Mouse (Mus musculus) B cell, adult 2 months (primary cell): ENCODE results near the gene Il10rb.

Experiments
- DNase-seq, 2 experiments: peaks; one replicate each; pipeline ENCODE4 v3.0.0; 2022

The Il10rb gene

GRCm38 (mm10) chr16:91452363-91452896 lies 46.5 kb downstream of the Il10rb start:
- DNase-seq: no peak

DNA sequence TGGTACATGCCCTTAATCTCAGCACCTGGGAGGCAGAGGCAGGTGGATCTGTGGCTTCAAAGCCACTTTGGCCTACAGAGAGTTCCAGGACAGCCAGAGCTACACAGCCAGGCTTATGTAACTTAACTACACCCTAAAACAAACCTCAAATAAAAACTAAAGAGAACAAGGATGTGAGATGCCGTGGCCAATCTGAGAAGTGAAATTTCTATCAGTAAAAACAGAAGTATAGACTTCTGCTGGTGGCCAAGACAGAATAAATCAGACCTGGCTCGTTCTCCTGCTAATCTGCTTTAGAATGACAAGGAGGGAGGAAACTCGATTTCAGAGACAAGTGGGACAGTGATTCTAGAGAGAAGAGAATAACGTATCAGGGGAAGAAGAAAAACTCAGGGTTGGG lies 49.9 kb downstream of the Il10rb start:
- DNase-seq: peak in 1 of 2 experiments; percentile 39

- DNase-seq: peak; percentile 58 to 62
Observed at GRCm38 (mm10) chr16:91458301-91458746, 52.4 kb downstream of the Il10rb start.

DNA sequence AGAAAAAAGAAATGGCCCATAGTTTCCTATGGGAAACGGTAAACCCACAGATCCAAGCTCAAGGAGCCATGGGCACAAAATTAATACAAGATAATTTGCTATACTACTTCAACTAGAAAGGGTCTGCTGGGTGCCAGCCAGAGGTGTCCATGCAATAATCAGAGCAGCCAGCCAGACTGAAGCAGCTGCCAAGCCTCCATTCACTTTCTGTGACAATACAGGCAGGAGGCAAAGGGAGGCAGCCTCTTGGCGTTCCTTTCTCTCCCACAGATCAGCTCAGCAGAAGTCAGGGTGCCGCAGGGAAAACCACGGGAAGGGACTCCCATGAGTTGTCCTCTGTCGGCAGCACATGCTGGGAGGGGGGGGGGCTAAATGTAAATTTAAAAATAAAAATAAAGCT lies 53.0 kb downstream of the Il10rb start:
- DNase-seq: no peak

DNA sequence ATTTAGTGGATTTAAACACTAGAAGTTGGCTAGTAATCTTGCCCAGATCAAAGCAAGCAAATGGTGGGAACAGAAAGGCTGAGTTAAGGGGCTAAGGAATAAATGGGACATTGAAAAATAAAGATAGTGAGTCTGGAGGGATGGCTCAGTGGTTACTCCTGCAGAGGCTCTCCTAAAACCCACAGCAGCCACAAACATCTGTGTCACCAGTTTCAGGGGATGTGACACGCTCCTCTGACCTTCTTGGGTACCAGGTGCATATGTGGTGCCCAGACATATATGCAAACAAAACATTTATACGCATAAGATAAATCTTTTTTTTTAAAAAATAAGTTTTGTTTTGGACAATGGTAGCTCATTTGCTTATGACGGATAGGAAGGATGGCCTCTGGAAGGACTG lies 53.4 kb downstream of the Il10rb start:
- no peak for DNase-seq

DNA sequence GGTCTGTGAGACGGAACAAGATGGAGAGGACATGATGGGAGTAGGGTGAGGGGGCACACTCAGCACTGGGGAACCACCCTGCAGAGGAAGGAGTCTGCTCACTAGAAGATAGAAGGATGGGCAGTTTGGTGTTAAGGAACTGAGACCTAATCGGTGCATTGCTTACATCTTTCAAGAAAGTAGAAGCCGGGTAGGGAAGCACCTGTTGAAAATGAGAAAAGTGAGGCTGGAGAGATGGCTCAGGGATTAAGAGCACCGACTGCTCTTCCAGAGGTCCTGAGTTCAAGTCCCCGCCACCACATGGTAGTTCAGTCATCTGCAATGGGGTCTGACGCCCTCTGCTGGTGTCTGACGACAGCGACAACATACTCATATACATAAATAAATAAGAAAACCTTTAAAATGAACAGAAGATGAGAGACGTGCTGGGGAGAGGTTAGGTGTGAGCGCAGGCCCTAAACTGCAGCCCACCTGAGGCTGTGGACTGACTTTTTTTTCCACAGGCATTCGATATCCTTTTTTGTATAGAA lies 53.9 kb downstream of the Il10rb start:
- peak; percentile 71 to 74 for DNase-seq

DNA sequence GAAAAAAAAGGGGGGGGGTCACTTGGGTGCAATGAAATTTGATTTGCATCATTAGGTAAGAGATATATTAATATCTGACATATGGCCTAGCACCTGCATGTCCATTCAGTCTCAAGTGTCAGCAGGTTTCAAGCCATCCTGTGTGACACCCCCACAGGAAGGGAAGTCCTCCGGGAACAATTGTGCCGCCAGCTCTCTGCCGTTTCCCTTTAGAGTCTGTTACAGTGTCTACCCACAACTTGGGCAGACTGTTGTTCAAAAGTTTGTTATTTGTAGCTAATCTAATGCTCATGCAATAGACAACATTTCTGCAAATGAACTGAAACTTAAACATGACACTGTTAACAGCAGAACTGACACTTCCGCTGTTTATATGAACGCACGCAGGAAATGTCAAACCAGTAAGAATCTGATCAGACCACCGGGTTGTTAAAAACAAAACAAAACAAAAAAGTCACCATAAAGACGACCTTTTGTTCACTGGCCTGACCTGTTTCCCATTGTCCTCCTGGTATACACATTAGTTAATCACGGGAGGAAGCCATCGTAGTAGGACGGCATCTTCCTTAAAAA lies 55.2 kb downstream of the Il10rb start:
- DNase-seq: peak; percentile 52 to 56

DNA sequence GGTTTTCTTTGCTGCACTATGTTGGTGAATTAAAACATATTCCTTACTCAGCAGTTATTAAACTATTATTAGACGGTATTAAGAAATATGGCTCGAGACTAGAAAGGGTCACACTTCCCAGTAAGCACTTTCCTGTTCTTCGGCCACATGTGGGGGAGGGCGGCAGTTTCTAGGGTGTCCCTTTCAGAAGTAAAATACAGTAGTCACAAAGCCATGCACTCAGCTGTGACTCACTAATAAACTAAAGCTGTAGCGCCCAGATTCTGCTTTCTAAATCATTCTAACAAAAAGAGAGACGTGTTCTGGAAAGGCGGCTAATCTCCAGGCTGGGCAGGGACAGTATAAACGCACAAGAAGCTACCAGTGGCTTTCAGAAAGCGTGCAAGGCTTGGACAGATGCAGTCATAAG lies 55.8 kb downstream of the Il10rb start:
- DNase-seq: no peak

GRCm38 (mm10) chr16:91462644-91463043 lies 56.7 kb downstream of the Il10rb start:
- no peak for DNase-seq

DNA sequence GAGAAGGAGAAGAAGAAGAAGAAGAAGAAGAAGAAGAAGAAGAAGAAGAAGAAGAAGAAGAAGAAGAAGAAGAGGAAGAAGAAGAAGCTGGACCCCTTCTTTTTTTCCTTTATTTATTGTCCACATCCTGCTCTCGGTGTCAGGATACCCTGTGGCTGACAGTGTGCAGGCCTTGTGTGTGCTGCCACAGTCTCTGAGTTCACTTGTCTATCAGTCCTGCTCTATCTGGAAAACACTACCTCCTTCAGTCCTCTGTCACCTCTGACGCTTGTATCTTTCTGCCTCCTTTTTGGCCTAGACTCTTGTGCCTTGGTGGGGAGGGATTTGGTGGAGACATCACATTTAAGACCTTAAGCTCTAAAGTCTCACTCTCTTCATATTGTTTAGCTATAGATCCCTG lies 57.4 kb downstream of the Il10rb start:
- no peak for DNase-seq

DNA sequence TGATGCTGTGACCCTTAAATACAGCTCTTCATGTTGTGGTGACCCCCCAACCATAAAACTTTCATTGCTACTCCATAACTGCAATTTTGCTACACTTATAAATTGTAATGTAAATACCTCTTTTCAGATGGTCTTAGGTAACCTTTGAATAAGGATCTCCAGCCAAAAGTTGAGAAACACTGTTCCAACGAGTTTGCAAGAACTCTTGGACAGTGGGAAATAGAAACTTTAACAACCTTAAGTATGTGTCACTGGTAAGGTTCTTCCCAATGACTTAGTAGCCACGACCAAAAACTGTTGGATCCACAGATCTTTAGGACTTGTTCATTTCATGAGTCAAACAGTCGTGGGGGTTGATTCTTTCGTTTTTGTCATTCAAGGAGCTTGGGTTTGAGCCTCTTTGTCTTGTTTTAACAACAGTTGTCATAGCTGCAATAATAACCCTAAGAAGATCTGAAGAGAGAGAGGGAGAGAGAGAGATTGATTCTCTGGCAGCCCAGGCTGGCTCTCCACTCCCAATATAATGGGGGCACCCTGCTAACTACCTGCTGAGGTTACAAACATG lies 58.0 kb downstream of the Il10rb start:
- no peak for DNase-seq

DNA sequence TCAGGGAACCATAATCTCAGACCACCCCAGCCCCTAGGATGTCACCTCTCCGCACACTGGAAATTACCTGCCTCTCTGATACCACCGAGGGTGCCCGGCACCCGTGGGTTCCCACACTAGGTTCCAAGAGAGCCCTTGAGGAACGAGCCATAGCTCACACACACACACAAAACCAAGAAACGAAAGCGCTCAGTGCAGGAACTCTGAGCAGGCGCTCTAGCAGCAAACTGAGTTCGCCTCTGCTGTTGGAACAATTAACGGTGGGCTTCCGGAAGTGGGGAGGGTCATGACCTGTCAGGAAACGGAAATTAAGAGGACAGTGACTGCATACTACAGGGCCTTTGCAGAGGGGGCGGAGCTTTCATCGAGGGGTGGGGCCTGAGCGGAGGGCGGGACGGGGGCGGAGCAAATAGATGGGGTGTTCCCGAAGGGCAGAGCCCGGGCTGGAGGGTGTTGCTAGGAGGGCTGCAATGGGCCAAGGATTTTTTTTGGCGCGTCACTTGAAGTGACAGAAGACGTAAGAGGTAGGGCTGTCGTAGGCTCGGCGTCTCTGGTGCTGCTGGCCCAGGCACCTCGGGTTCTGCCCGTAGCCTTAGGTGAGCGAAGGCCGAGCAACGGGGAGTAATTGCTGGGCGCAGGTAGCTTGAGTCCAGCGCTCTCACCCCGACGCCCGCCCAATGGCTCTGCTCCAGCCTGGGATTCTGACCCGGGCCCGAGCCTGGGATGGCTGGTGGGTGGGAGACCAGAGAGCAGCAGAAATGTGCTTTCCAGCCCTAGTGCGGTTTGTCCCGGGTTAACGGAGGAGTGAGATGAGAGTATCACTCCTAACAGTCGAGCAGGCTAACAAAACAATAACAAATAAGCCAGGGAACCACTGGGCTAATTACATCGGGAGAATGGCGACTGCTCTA lies 58.9 kb downstream of the Il10rb start:
- peak; percentile 90 to 91 for DNase-seq

DNA sequence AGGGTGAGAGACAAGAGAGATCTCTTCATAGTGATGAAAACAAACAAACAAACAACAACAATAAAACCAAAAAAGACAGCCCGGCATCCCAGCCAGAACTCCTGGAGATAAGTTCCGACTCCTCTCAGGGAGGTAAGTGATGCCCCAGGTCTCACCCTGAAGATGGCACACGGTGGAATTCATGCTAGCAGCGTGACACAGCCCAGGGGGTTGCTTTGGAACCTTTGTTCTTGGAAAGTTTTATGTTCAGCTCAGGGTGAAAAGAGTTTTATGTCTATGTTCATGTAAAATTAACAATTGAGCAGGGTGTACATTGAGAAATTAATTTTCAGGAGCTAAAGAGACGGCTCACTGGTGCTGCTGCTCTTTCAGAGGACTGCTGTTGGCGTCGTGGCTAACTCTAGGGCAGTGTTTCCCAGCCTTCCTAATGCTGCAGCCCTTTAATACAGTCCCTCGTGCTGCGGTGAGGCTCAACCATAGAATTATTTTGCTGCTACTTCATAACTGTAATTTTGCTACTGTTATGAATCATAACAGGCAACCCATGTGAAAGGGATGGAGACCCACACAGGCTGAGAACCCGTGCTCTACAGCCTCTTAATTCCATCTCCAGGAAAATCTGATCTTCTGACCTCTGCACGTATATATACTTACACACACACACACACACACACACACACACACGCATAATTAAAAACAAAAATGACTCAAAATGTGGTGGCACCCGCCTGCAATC lies 59.7 kb downstream of the Il10rb start:
- no peak for DNase-seq

- no peak for DNase-seq
Observed at GRCm38 (mm10) chr16:91466566-91466965, 60.6 kb downstream of the Il10rb start.

DNA sequence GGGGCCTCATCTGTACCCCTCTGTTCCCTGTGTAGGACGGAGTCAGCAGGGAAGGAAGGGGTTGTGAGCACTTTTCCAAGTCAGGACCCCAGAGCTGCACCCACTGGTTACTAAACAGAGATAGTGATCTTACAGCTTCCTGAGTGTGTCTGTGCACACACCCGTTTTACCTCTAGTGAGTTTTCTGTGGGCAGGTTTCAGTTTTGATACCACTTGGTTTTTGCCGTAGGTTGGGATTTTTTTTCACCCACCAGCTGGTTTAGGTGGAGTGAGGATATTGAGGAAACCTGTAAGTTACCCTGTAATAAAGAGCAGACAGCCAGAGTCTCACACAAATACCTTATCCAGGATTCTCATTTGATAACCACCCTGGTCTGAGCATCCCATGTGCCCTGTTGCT lies 64.5 kb downstream of the Il10rb start:
- no peak for DNase-seq

- DNase-seq: no peak
Observed at GRCm38 (mm10) chr16:91471481-91471880, 65.5 kb downstream of the Il10rb start.
